Mouse (Mus musculus) brain, embryonic 14.5 days (tissue): ENCODE results near the gene Rabep2.

Experiments
- CTCF ChIP-seq: fragments of 200-500 bp; IDR thresholded peaks from 2 replicates; pipeline ENCODE4 v1.5.1; 2012; ENCODE audit warnings: inconsistent platforms, mild to moderate bottlenecking, moderate library complexity, borderline replicate concordance; ENCODE audit not compliant: insufficient read depth, insufficient read length; ENCODE audit errors: extremely low read depth
- POLR2A ChIP-seq: fragments of 200-500 bp; IDR thresholded peaks from 2 replicates; pipeline ENCODE4 v1.6.1; 2012; ENCODE audit warnings: mild to moderate bottlenecking, inconsistent platforms, borderline replicate concordance; ENCODE audit not compliant: poor library complexity, insufficient read depth, insufficient read length, severe bottlenecking; ENCODE audit errors: extremely low read depth

DNA sequence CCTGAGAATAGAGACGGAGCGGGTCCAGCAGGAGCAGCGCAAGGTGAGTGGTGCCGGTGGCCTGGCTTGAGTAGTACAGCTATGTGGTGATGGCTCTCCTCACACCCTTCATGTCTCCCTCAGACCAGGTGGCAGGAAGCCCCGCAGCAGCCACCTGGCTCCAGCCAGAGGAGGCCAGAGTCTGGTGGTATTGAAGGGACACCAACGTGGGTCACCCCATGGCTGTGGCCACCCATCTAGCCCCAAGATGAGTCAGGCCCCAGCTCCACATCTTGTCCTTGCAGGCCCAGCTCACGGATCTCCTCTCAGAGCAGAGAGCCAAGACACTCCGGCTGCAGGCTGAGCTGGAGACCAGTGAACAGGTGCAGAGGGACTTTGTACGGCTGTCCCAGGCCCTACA lies 16.0 kb downstream of the Rabep2 start:
- no peak for TF ChIP-seq CTCF
- TF ChIP-seq POLR2A = no peak
